Mouse (Mus musculus) thymus, adult 2 months (tissue): ENCODE measurements around the gene Scamp1.

ENCODE experiments used
- CTCF ChIP-seq: fragments of 200-500 bp; IDR thresholded peaks from 2 replicates; pipeline ENCODE4 v1.5.1; 2012; ENCODE audit warnings: mild to moderate bottlenecking, control low read depth, low read length, moderate library complexity, borderline replicate concordance; ENCODE audit not compliant: control insufficient read depth, poor library complexity, insufficient read depth; ENCODE audit errors: extremely low read depth
- POLR2A ChIP-seq: fragments of 200-500 bp; IDR thresholded peaks from 2 replicates; pipeline ENCODE4 v1.6.1; 2012; ENCODE audit warnings: mild to moderate bottlenecking, low read length, control low read depth, moderate library complexity; ENCODE audit not compliant: control insufficient read depth, poor library complexity, insufficient read depth; ENCODE audit errors: extremely low read depth

- TF ChIP-seq POLR2A (no peak), CTCF (no peak)
These were observed 18.5 kb downstream of the Scamp1 start for GRCm38 (mm10) chr13:94267190-94267589.
